Mouse (Mus musculus): ENCODE data around the gene Erich6b.

Erich6b gene

GRCm38 (mm10) chr14:75642080-75642479 is at the start of gene Erich6b:
Erich6b (plus strand) TSS chr14:75642259.
- DNase-seq (ENCODE audit: low spot score), result no peak

GRCm38 (mm10) chr14:75592978-75593377 is 49.1 kb upstream of the Erich6b start, which contains the start of gene Spert:
Spert (minus strand) TSS chr14:75593116.
- DNase-seq (ENCODE audit: low spot score), result no peak

DNA sequence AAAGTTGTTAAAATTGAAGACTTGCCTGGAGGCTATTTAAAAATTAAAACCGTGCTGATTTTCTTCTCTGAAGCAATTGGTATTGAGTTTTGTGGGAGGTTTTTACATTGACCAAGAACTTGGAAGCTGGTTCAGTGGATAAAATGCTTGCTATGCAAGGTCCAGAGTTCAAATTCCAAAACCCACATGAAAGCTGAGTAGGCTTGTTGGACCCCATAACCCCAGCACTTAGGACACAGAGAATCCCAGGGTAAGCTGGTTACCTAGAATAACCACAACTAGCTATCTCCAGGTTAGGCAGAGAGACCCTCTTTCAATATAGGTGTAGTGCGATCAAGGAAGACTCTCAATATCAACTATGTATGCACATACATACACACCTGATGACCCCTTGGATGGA is 32.9 kb upstream of the Erich6b start:
- DNase-seq (ENCODE audit: low spot score), result no peak

- DNase-seq (ENCODE audit: low spot score), result no peak
Measured at GRCm38 (mm10) chr14:75616375-75616774, 25.7 kb upstream of the Erich6b start.

DNA sequence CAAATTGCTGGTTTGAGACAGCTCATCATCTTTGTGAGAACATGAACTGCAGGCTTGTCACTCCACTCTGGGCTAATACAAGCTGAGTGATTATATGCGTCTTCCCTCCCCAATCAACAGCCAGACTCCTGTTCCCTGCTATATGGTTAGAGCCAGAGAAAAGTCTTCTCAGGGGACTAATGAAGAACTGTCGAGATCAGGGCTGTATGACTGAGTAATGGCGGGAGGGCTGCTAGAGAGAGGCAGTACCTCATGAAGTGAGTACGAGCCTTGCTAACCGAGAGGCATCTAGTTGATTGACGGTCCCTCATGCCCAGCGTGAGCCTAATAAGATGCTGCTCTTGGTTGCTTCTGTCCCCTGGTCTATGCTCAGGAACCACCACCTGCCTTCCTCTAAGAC is 19.1 kb upstream of the Erich6b start:
- DNase-seq (ENCODE audit: low spot score), result no peak

DNA sequence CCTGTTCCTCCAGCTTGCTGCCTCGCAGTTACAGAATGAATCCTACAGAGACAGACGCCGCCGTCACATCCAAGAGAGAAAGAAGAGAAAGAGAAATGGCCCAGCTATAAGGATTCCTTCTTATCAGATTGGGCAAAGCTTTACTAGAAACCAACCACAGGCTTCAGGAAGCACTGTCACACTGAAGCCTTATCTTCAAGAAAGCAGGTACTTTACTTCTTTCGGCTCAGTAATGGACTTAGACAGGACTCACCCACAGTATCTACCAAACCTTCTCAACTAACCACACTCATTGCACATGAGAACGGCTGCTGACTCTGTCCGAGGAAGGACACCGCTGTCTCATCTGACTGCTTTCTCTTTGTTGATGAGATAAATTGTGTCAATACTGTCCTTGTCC is 13.2 kb upstream of the Erich6b start:
- DNase-seq (ENCODE audit: low spot score), result no peak

DNA sequence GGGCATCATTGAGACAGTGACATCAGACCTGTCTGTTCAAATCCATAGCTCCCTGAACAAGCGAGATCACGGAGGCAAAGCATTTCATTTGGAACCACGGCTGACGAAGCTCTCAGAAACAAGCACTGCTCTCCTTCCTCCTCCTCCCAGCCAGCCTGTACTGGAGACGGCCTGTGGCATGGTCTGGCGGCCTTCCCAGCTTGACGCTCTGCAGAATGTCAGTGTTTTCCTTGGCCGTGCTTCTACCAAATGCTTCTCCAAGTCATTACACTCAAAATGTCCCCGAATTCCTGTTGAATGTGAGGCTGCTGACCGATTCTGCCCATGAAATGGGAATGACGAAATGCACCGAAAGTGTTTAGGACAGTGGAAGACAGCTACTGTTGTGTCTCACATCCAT is 6.7 kb upstream of the Erich6b start:
- DNase-seq (ENCODE audit: low spot score), result no peak

DNA sequence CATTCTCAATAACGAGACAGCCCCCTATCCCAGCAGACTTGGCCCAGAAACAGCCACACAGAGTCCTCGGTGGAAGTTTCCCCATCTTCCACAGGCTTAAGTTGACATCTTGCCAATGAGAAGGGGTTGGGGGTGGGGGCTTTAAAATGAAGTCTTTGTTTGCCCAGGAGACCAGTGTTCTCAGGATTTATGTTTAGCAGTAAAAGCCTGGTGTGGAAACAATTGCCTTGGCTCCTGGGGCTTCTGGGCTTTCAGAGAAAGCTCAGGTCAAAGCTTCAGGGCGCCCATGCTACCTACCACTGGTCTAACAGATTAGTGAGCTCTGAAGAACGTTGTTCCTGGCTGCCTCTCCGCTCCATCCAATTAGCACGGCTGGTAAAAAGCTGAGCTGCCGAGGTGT is 6.0 kb upstream of the Erich6b start:
- no peak for DNase-seq (ENCODE audit: low spot score)

DNA sequence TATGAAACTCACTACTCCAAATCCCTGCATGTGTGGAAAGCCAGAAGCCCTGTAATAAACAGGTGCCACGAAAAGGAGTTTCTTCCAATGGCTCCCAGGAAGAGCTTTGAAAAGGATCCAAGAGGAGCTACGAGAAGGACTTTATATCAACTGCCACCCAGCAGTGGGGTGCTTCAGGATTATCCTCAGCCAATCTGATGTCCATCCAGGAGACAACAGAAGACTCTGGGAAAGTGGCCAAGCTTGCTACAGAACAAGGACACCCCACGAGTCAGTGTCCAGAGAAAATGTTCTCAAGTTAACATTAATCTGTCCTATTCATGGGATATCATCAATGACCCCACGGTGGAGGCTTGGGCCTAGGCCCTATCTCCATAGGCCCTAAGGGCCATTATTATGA is 4.4 kb upstream of the Erich6b start:
- DNase-seq (ENCODE audit: low spot score), result no peak

GRCm38 (mm10) chr14:75640846-75641245 is 1.2 kb upstream of the Erich6b start:
- no peak for DNase-seq (ENCODE audit: low spot score)

GRCm38 (mm10) chr14:75641369-75641768 is 690 bp upstream of the Erich6b start:
- DNase-seq (ENCODE audit: low spot score), result no peak

DNA sequence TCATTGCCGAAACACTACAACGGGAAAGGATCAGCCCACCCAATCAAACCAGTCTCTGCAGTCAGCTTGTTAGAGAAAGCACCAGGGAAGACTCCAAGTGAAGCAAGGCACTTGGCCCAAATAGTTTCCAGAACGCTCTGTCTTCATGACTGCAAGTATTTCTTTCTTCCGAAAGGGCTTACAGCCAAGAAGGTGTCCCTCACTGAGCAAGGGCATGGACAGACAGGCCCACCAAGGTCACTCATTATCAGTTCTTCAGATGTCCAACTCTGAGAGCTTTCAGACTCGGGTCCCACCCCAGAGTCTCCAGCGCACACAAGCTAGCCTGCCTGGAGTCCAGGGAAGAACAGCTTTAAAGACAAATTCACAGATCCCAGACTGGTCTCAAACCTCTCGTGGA is 3.4 kb downstream of the Erich6b start:
- DNase-seq (ENCODE audit: low spot score), result no peak

GRCm38 (mm10) chr14:75646060-75646459 is 4.0 kb downstream of the Erich6b start:
- no peak for DNase-seq (ENCODE audit: low spot score)

DNA sequence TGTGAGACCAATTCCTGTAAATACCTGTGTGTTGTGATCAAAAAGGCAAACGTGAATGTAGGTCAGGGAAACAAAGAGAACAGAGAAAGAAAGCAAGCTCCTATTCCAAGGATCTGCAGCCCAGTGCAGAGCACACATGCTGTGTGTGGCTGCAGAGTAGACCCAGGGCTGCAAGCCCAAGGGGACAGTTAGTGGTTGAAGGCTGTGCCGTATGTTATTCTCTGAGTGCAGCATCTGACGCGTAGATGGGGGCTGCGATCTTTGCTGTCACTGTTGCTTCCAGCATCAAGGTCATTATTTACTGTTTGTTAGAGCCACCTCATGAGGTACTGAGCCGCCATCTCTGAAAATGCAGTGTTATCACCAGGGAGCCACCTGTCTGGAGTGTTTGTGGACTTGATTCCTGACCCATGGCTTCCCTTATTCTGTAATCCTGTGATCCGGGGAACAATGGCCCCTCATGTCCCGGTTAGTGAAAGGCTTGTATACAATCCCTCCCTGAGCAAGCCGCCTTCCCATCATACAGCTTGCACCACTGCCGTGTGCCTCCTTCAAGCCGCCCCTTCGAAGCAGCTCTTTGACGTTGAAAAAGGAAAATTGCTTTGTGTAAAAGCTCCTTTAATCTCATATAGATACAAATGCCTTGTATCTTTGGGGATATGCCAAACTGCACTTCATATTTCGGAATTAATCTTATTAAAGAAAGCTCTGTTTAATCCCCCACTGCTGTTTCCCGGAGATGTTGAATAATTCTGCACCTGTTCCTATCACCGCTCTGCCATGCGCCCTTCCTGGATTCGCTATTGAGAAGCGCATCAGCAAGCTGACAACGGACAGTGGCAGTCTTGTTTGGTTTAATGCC is 5.1 kb downstream of the Erich6b start:
- no peak for DNase-seq (ENCODE audit: low spot score)

DNA sequence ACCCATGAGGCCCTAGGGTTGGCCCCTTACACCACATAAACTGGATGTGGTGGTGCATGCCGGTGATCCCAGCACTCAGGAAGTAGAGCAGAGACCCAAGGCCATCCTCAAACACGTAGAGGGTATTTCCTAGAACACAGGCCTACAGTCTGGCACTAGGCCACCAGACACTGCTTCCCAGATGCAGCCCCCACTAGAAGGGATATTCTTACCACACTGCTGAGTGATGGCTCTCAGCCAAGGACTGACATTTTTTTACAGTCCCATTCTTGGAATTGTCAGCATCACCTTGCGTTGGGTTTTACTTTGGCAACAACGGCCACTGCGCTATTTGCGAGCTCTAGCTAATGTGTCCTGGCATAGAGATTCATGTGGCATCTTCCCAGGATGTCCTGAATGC is 18.9 kb downstream of the Erich6b start:
- DNase-seq (ENCODE audit: low spot score), result no peak

DNA sequence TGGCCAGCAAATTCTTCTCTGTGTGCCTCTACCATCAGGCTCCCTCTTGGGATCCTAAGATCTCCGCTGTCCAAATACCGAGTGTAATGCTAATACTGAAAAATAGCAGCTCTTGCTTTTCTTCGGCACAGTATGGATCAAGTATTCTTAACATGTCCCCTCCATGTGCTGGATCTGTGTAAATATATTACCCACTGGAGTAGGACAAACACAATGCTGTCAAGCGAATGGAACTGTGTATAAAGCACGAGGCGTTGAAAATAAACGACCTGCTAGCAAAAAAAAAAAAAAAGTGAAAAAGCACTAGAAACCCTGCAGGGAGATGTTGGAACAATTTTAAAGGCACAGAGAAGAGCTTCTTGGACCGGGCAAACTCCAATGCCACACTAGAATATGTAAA is 19.5 kb downstream of the Erich6b start:
- DNase-seq (ENCODE audit: low spot score), result no peak

DNA sequence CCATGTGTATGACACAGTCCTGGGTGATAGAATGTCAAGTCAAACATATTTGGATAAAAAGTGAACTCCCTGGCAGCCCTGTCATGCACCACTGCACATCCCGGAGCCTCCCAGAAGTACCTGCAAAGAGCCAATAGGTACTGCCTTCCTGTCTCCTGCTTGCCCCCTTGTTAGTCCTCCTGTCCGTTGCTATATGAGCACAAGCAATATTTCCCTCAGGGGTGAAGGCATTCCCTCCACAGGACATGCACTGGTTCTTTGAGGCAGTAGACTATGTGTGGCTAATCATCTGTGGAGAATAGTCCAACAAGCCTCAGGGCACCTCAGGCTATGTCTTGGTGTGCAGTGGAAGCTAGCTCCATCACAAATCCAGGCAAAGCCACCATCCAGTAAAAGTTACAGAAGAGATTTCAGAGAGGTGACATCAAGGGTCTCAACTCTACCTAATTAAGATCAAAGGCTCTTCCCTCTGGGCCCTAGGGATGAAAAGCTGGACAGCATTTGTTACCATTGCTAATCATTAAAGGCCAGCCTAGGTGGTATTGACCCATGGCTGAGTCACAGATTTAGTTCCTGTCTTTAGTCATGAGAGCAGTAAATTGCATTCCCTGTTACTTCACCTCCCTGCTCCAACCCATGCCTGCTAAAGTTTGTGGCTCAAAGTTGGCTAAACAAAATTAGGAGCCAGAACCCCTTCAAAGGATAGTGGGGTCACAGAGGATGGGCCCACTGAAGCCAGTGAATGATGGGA is 23.5 kb downstream of the Erich6b start:
- no peak for DNase-seq (ENCODE audit: low spot score)

DNA sequence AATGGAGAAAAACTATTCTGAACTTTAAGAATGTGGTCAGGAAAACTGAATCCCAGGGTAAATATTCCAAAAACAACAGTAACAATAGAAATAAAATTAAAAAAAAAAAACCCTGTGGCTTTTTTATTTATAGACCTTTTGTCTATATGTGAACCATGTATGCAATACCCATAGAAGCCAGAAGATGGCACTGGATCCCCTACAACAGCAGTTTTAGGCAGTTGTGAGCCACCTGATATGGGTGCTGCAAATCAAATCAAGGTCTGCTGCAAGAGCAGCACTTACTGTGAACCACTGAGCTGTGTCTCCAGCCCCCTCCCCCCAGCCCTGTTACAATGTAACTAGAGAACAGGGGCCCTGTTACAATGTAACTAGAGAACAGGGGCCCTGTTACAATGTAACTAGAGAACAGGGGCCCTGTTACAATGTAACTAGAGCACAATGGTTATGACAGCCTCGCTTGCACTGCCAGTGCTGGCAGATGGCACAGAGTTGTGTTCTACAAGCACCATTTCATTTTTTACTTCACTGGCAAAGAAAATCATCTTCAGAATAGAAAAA is 27.1 kb downstream of the Erich6b start:
- no peak for DNase-seq (ENCODE audit: low spot score)

GRCm38 (mm10) chr14:75676316-75676715 is 34.3 kb downstream of the Erich6b start:
- no peak for DNase-seq (ENCODE audit: low spot score)

- no peak for DNase-seq (ENCODE audit: low spot score)
Measured at GRCm38 (mm10) chr14:75690428-75690827, 48.4 kb downstream of the Erich6b start.

DNA sequence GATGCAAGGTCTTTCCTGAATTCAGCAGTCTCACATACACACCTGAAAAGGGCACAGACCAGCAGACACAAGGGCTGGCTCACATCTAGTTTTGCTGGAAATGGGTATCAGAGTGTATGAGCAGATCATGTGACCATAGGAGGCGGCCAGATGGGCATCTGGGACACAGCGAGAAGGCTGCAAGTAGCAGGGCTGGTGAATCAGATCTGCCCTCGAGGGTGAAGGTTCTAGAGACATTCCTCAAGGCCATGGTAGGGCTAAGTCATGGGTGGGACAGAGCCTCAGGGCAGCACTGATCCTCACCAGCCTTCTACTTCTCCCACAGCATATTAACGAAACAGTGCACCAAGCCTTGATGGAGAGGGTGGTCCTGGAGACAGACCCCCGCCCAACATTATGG is 54.0 kb downstream of the Erich6b start:
- DNase-seq (ENCODE audit: low spot score), result no peak

- DNase-seq (ENCODE audit: low spot score), result no peak
Measured at GRCm38 (mm10) chr14:75697928-75698327, 55.9 kb downstream of the Erich6b start.

DNA sequence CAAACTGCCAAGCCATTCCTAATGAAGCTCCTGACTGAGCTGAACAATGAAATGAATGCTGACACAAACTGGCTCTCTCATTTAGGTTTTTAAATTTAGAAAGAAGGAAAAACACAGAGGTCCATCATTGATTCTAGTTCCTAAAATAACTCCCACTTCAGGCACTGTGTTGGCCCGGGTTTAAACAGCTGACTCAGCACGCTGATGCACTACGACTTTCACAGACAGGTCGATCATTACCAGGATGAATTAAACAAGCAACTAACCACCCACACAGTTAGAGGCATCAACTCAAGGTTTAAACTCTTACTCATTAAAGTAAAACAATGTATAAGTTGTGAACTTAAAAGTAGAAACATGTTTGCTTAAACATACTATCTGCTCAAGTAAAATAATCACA is 64.6 kb downstream of the Erich6b start:
- no peak for DNase-seq (ENCODE audit: low spot score)

Data from urinary bladder, postnatal 25 days (tissue).